Mouse (Mus musculus) lung, embryonic 14.5 days (tissue): ENCODE results near the gene Ak8. TPM values are rescaled to one million over a fixed set of nuclear protein-coding genes. Genes with fewer than 3 reads are reported as not detected.
A peak's percentile ranks its signal among the peaks of the same experiment; 100 is the strongest.

Experiments used
- ATAC-seq: fragments of 200-750 bp; cut with Nextera tagmentation; 2 replicates; pipeline ENCODE4 v1.8.0; 2017; ENCODE audit warnings: mild to moderate bottlenecking, moderate TSS enrichment, moderate library complexity; ENCODE audit not compliant: insufficient read depth
- DNase-seq: peaks from one replicate; pipeline ENCODE4 v3.0.0-alpha.2; 2015
- H3K27ac ChIP-seq: fragments of 300-500 bp; sonication (generic); 2 replicates; pipeline ENCODE4 v1.5.1; 2014; ENCODE audit warnings: low read depth, mild to moderate bottlenecking, moderate library complexity
- H3K27me3 ChIP-seq: fragments of 300-500 bp; sonication (generic); 2 replicates; pipeline ENCODE4 v1.6.1; 2014; ENCODE audit warnings: low read length, control low read depth; ENCODE audit not compliant: insufficient read depth
- H3K36me3 ChIP-seq: fragments of 300-500 bp; sonication (generic); 2 replicates; pipeline ENCODE4 v1.6.1; 2014; ENCODE audit warnings: control low read depth; ENCODE audit not compliant: insufficient read depth
- H3K4me1 ChIP-seq: fragments of 300-500 bp; sonication (generic); 2 replicates; pipeline ENCODE4 v1.6.1; 2014; ENCODE audit warnings: antibody characterized with exemption, control low read depth; ENCODE audit not compliant: insufficient read depth
- H3K4me2 ChIP-seq: fragments of 300-500 bp; sonication (generic); 2 replicates; pipeline ENCODE4 v1.6.1; 2014; ENCODE audit warnings: mild to moderate bottlenecking
- H3K4me3 ChIP-seq: fragments of 300-500 bp; sonication (generic); 2 replicates; pipeline ENCODE4 v1.5.1; 2014; ENCODE audit warnings: low read depth, low read length
- H3K9ac ChIP-seq: fragments of 300-500 bp; sonication (generic); 2 replicates; pipeline ENCODE4 v1.6.1; 2014
- H3K9me3 ChIP-seq: fragments of 300-500 bp; sonication (generic); 2 replicates; pipeline ENCODE4 v1.6.1; 2016; ENCODE audit warnings: low read depth, low read length, control low read depth
- CTCF ChIP-seq: IDR thresholded peaks from 2 replicates; pipeline ENCODE4 v1.5.1; 2016; ENCODE audit warnings: antibody characterized with exemption, low read depth
- WGBS: fragments of 180-500 bp; shearing (Covaris S2); extraction: QIAGEN DNeasy Blood & Tissue Kit; methylation state at CpG from one replicate; pipeline ENCODE4 v1.1.7; 2014; 5-methylcytosine and 5-hydroxymethylcytosine counted together
- polyA plus RNA-seq: library from polyadenylated mRNA; unstranded; fragments of >200 nt; fragmentation: Nextera tagmentation; extraction: Ambion mirVana; gene quantifications from 2 replicates; pipeline ENCODE4 v1.2.1, GENCODE M21; 2014

Ak8 gene
- polyA plus RNA-seq, 1 experiment from 2014 or later = 0.61 TPM

- Histone ChIP-seq H3K9me3 (no peaks in the 10 kb centered on the region), H3K27me3 (no peaks in the 10 kb centered on the region), H3K4me1 (peaks cover 6% of the 10 kb centered on the region; the same call in 1 of the 2 replicates), H3K4me3 (no peak overlapping the region), H3K27ac (no peak overlapping the region), H3K36me3 (no peaks in the 10 kb centered on the region), H3K4me2 (no peak overlapping the region), H3K9ac (no peak overlapping the region)
- no peak for DNase-seq
- no peak for ATAC-seq
- TF ChIP-seq CTCF = no peak
- WGBS = 56% methylated on average over 8 of the region's 8 CpGs
These were observed 1.8 kb downstream of the Ak8 start for GRCm38 (mm10) chr2:28701646-28702262.

DNA sequence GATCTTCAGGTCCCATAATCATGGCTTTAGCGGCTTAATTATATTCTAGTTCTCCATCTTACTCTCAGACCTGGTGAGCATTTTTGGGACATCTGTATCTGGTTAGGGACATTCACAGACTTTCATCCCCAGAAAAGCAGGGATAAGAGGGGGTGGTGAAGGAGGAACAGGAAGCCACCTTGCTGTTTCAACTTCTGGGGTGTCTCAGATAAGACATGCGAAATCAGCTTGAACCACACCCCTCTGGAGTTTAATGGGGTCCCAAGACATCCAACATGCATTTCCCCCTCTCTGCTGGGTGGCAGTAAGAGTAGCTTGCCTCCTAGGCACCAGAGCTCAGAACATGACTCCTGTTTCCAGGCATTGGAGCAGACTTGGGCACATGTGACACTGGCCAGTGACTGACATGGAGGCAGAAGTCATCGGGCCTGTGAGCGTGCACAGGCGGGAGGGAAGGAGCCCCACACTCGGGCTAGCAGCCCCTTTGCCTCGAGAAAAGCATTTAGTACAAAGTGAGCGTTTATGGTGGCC, 6.2 kb downstream of the Ak8 start:
- H3K36me3 ChIP-seq = no peaks in the 10 kb centered on the region
- no peak overlapping the region for H3K4me2 ChIP-seq
- no peak overlapping the region for H3K27ac ChIP-seq
- ATAC-seq (no peak), DNase-seq (no peak)
- H3K27me3 ChIP-seq = no peaks in the 10 kb centered on the region
- H3K4me3 ChIP-seq = no peak overlapping the region
- WGBS = 67% methylated on average over 8 of the region's 8 CpGs
- TF ChIP-seq CTCF = no peak
- no peaks in the 10 kb centered on the region for H3K9me3 ChIP-seq
- no peak overlapping the region for H3K9ac ChIP-seq
- no peaks in the 10 kb centered on the region for H3K4me1 ChIP-seq

DNA sequence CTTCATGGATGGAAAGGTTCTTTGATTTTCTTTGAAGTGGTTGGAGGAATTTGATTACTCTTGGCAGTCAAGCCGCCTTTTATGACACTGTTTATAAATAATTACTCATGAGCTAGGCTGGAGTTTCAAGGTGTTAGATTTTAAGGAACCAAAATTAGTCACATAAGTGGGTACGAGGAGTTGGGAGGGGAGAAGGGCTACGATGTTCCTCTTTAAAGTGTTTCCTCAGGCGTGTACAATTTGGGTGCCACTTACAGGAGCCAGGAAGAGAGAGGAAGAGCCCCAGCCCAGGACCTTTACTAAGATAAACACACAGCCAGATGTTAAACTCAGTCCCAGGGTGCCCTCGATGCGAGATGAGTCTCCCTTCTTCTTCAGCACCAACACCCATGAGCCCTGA, 6.8 kb downstream of the Ak8 start:
- H3K4me1 ChIP-seq = no peaks in the 10 kb centered on the region
- ATAC-seq = no peak
- H3K27me3 ChIP-seq = no peaks in the 10 kb centered on the region

GRCm38 (mm10) chr2:28713036-28713435, 13.1 kb downstream of the Ak8 start:
- no peak for TF ChIP-seq CTCF
- H3K4me2 ChIP-seq = no peak overlapping the region
- DNase-seq (no peak), ATAC-seq (no peak)
- H3K27me3 ChIP-seq = no peaks in the 10 kb centered on the region
- no peaks in the 10 kb centered on the region for H3K36me3 ChIP-seq
- H3K4me3 ChIP-seq = no peak overlapping the region
- no peaks in the 10 kb centered on the region for H3K9me3 ChIP-seq
- H3K4me1 ChIP-seq = no peaks in the 10 kb centered on the region
- H3K27ac ChIP-seq = no peak overlapping the region
- H3K9ac ChIP-seq = no peak overlapping the region
- 70% methylated on average over 8 of the region's 8 CpGs for WGBS

More for the DNA sequence above, 6.8 kb downstream of the Ak8 start:
- no peak overlapping the region for H3K9ac ChIP-seq
- DNase-seq = no peak
- no peaks in the 10 kb centered on the region for H3K9me3 ChIP-seq
- H3K4me2 ChIP-seq = no peak overlapping the region
- no peak overlapping the region for H3K4me3 ChIP-seq
- no peak for TF ChIP-seq CTCF
- no peak overlapping the region for H3K27ac ChIP-seq
- H3K36me3 ChIP-seq = no peaks in the 10 kb centered on the region
- 34% methylated on average over 6 of the region's 6 CpGs for WGBS

DNA sequence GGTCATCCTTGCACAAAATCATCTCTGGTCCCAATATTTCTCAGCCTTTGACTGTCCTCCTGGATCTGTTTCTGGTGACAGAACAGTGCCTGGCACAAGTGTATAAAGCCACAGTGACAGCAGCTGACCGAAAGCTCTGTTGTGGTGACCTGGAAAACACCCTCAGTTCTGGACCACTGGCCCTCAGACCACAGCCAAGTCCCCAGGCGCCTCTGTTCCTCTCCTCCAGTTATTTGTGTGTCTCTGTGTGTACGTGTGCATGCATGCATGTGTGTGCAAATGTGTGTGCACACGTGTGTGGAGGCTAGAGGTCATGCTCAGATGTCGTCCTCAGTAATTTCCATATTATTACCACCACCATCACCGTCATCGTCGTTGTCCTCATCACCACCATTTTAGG, 22.5 kb downstream of the Ak8 start:
- Histone ChIP-seq H3K27ac (no peak overlapping the region), H3K27me3 (no peaks in the 10 kb centered on the region), H3K9me3 (no peaks in the 10 kb centered on the region), H3K4me2 (no peak overlapping the region), H3K4me1 (no peaks in the 10 kb centered on the region), H3K36me3 (no peaks in the 10 kb centered on the region), H3K9ac (no peak overlapping the region), H3K4me3 (no peak overlapping the region)
- TF ChIP-seq CTCF = no peak
- DNase-seq (no peak), ATAC-seq (no peak)
- 88% methylated on average over 8 of the region's 8 CpGs for WGBS

GRCm38 (mm10) chr2:28723912-28724311, 23.9 kb downstream of the Ak8 start:
- peak; percentile 75 for ATAC-seq
- H3K36me3 ChIP-seq = no peaks in the 10 kb centered on the region
- 0 out of 2 replicates have a peak overlapping the region, but pooled peaks have one; percentile 10 for H3K4me2 ChIP-seq

GRCm38 (mm10) chr2:28727786-28728404, 27.9 kb downstream of the Ak8 start:
- no peak overlapping the region for H3K9ac ChIP-seq

More at GRCm38 (mm10) chr2:28723912-28724311, 23.9 kb downstream of the Ak8 start:
- Histone ChIP-seq H3K9ac (no peak overlapping the region), H3K4me1 (no peaks in the 10 kb centered on the region), H3K27me3 (no peaks in the 10 kb centered on the region), H3K9me3 (no peaks in the 10 kb centered on the region), H3K4me3 (no peak overlapping the region), H3K27ac (no peak overlapping the region)
- peak; percentile 65 for DNase-seq
- 47% methylated on average over 9 of the region's 9 CpGs for WGBS
- no peak for TF ChIP-seq CTCF

More at GRCm38 (mm10) chr2:28727786-28728404, 27.9 kb downstream of the Ak8 start:
- Histone ChIP-seq H3K4me3 (no peak overlapping the region), H3K27ac (no peak overlapping the region), H3K36me3 (no peaks in the 10 kb centered on the region), H3K27me3 (no peaks in the 10 kb centered on the region), H3K9me3 (no peaks in the 10 kb centered on the region), H3K4me1 (no peaks in the 10 kb centered on the region), H3K4me2 (no peak overlapping the region)
- no peak for DNase-seq
- 33% methylated on average over 16 of the region's 16 CpGs for WGBS
- ATAC-seq = no peak
- no peak for TF ChIP-seq CTCF
